Mouse (Mus musculus): ENCODE measurements at regions not wholly inside any gene's neighbourhood (a gene's known extent, or its start where the extent isn't known, plus 50 kb on each side); places are given as distances from the start of the nearest gene placed in this dataset.
"Not testable (repeated sequence)": the region's sequence is repeated elsewhere in the genome, so short reads cannot be mapped to it uniquely, and the experiment has no call there.

GRCm38 (mm10) chr9:97297538-97297937 is 72.2 kb downstream of the Trim42 start:
- H3K4me1 ChIP-seq (replicated peaks; ENCODE audit: control insufficient read depth, insufficient read depth, low read length), result no peaks in the 10 kb centered on the region; the same call in 1 of the 2 replicates
- H3K27me3 ChIP-seq (ENCODE audit: control insufficient read depth, insufficient read depth, low read length), result no peaks in the 10 kb centered on the region
- no peak for ATAC-seq (ENCODE audit: low FRiP score)
- H3K4me3 ChIP-seq (replicated peaks; ENCODE audit: low read length), result no peak overlapping the region
- H3K9ac ChIP-seq, result no peak overlapping the region
- peak; percentile 85 for DNase-seq (ENCODE audit: low spot score)
- 0 out of 2 replicates have a peak, but pooled peaks cover 6% of the 10 kb centered on the region for H3K9me3 ChIP-seq (ENCODE audit: control insufficient read depth, low read length)
- H3K27ac ChIP-seq, result no peak overlapping the region
- H3K36me3 ChIP-seq (replicated peaks; ENCODE audit: control insufficient read depth, insufficient read depth), result no peaks in the 10 kb centered on the region
- WGBS, result 26% methylated on average over 4 of the region's 4 CpGs
- H3K4me2 ChIP-seq (replicated peaks), result no peak overlapping the region

GRCm38 (mm10) chr9:97295770-97296169 is 74.0 kb downstream of the Trim42 start:
- Histone ChIP-seq H3K27me3 (ENCODE audit: control insufficient read depth, insufficient read depth, low read length) (no peaks in the 10 kb centered on the region), H3K9me3 (ENCODE audit: control insufficient read depth, low read length) (no peaks in the 10 kb centered on the region), H3K4me3 (replicated peaks; ENCODE audit: low read length) (no peak overlapping the region), H3K9ac (no peak overlapping the region), H3K4me1 (replicated peaks; ENCODE audit: control insufficient read depth, insufficient read depth, low read length) (no peaks in the 10 kb centered on the region; the same call in 1 of the 2 replicates), H3K4me2 (replicated peaks) (no peak overlapping the region), H3K27ac (no peak overlapping the region), H3K36me3 (replicated peaks; ENCODE audit: control insufficient read depth, insufficient read depth) (no peaks in the 10 kb centered on the region)
- no peak for ATAC-seq (ENCODE audit: low FRiP score)
- 33% methylated on average over 7 of the region's 7 CpGs for WGBS
- peak; percentile 68 for DNase-seq (ENCODE audit: low spot score)

- Histone ChIP-seq H3K9me3 (ENCODE audit: control insufficient read depth, low read length) (no peaks in the 10 kb centered on the region), H3K4me1 (replicated peaks; ENCODE audit: control insufficient read depth, insufficient read depth, low read length) (no peaks in the 10 kb centered on the region), H3K4me2 (replicated peaks) (no peak overlapping the region), H3K27me3 (ENCODE audit: control insufficient read depth, insufficient read depth, low read length) (no peaks in the 10 kb centered on the region), H3K9ac (no peak overlapping the region), H3K27ac (no peak overlapping the region), H3K4me3 (replicated peaks; ENCODE audit: low read length) (no peak overlapping the region), H3K36me3 (replicated peaks; ENCODE audit: control insufficient read depth, insufficient read depth) (no peaks in the 10 kb centered on the region)
- no peak for ATAC-seq (ENCODE audit: low FRiP score)
- 73% methylated on average over 1 of the region's 1 CpGs for WGBS
- DNase-seq (ENCODE audit: low spot score), result no peak
These were observed 77.9 kb downstream of the Trim42 start for GRCm38 (mm10) chr9:97291870-97292269.

GRCm38 (mm10) chr9:97284282-97284802 is 85.4 kb downstream of the Trim42 start:
- no peaks in the 10 kb centered on the region for H3K36me3 ChIP-seq (replicated peaks; ENCODE audit: control insufficient read depth, insufficient read depth)
- WGBS, result 41% methylated on average over 7 of the region's 7 CpGs
- DNase-seq (ENCODE audit: low spot score) (no peak), ATAC-seq (ENCODE audit: low FRiP score) (no peak)
- H3K4me1 ChIP-seq (replicated peaks; ENCODE audit: control insufficient read depth, insufficient read depth, low read length), result no peaks in the 10 kb centered on the region
- H3K27me3 ChIP-seq (ENCODE audit: control insufficient read depth, insufficient read depth, low read length), result no peaks in the 10 kb centered on the region
- H3K4me3 ChIP-seq (replicated peaks; ENCODE audit: low read length), result no peak overlapping the region
- H3K27ac ChIP-seq, result no peak overlapping the region
- H3K9ac ChIP-seq, result no peak overlapping the region
- no peak overlapping the region for H3K4me2 ChIP-seq (replicated peaks)
- no peaks in the 10 kb centered on the region for H3K9me3 ChIP-seq (ENCODE audit: control insufficient read depth, low read length)

- 95% methylated on average over 3 of the region's 3 CpGs for WGBS
- ATAC-seq (ENCODE audit: low FRiP score), result no peak
- no peaks in the 10 kb centered on the region for H3K27me3 ChIP-seq (ENCODE audit: control insufficient read depth, insufficient read depth, low read length)
These were observed 87.7 kb downstream of the Trim42 start for GRCm38 (mm10) chr9:97282090-97282489.

GRCm38 (mm10) chr9:97275449-97275848 is 94.3 kb downstream of the Trim42 start:
- H3K36me3 ChIP-seq (replicated peaks; ENCODE audit: control insufficient read depth, insufficient read depth); H3K4me3 ChIP-seq (replicated peaks; ENCODE audit: low read length); H3K27ac ChIP-seq; ATAC-seq (ENCODE audit: low FRiP score); H3K9me3 ChIP-seq (ENCODE audit: control insufficient read depth, low read length); DNase-seq (ENCODE audit: low spot score); H3K27me3 ChIP-seq (ENCODE audit: control insufficient read depth, insufficient read depth, low read length); H3K4me1 ChIP-seq (replicated peaks; ENCODE audit: control insufficient read depth, insufficient read depth, low read length); H3K4me2 ChIP-seq (replicated peaks); H3K9ac ChIP-seq: not testable (repeated sequence)
- 94% methylated on average over 14 of the region's 14 CpGs for WGBS

More at GRCm38 (mm10) chr9:97282090-97282489, 87.7 kb downstream of the Trim42 start:
- no peaks in the 10 kb centered on the region for H3K9me3 ChIP-seq (ENCODE audit: control insufficient read depth, low read length)
- H3K4me3 ChIP-seq (replicated peaks; ENCODE audit: low read length), result no peak overlapping the region
- no peak overlapping the region for H3K27ac ChIP-seq
- H3K36me3 ChIP-seq (replicated peaks; ENCODE audit: control insufficient read depth, insufficient read depth), result no peaks in the 10 kb centered on the region
- no peak overlapping the region for H3K4me2 ChIP-seq (replicated peaks)
- H3K9ac ChIP-seq, result no peak overlapping the region
- H3K4me1 ChIP-seq (replicated peaks; ENCODE audit: control insufficient read depth, insufficient read depth, low read length), result no peaks in the 10 kb centered on the region
- no peak for DNase-seq (ENCODE audit: low spot score)

- H3K27ac ChIP-seq, result no peak overlapping the region
These were observed 95.9 kb downstream of the Trim42 start for GRCm38 (mm10) chr9:97273891-97274290.

GRCm38 (mm10) chr9:97272061-97272460 is 97.7 kb downstream of the Trim42 start:
- 93% methylated on average over 8 of the region's 8 CpGs for WGBS
- Histone ChIP-seq H3K27me3 (ENCODE audit: control insufficient read depth, insufficient read depth, low read length) (no peaks in the 10 kb centered on the region), H3K9ac (no peak overlapping the region), H3K4me3 (replicated peaks; ENCODE audit: low read length) (no peak overlapping the region), H3K4me2 (replicated peaks) (no peak overlapping the region), H3K36me3 (replicated peaks; ENCODE audit: control insufficient read depth, insufficient read depth) (no peaks in the 10 kb centered on the region), H3K27ac (no peak overlapping the region), H3K9me3 (ENCODE audit: control insufficient read depth, low read length) (no peaks in the 10 kb centered on the region), H3K4me1 (replicated peaks; ENCODE audit: control insufficient read depth, insufficient read depth, low read length) (no peaks in the 10 kb centered on the region)
- DNase-seq (ENCODE audit: low spot score), result no peak
- ATAC-seq (ENCODE audit: low FRiP score), result no peak

More at GRCm38 (mm10) chr9:97273891-97274290, 95.9 kb downstream of the Trim42 start:
- WGBS, result 93% methylated on average over 7 of the region's 7 CpGs
- Histone ChIP-seq H3K4me2 (replicated peaks) (no peak overlapping the region), H3K4me1 (replicated peaks; ENCODE audit: control insufficient read depth, insufficient read depth, low read length) (no peaks in the 10 kb centered on the region), H3K4me3 (replicated peaks; ENCODE audit: low read length) (no peak overlapping the region), H3K36me3 (replicated peaks; ENCODE audit: control insufficient read depth, insufficient read depth) (no peaks in the 10 kb centered on the region), H3K9ac (no peak overlapping the region), H3K9me3 (ENCODE audit: control insufficient read depth, low read length) (no peaks in the 10 kb centered on the region), H3K27me3 (ENCODE audit: control insufficient read depth, insufficient read depth, low read length) (no peaks in the 10 kb centered on the region)
- DNase-seq (ENCODE audit: low spot score) (no peak), ATAC-seq (ENCODE audit: low FRiP score) (no peak)

GRCm38 (mm10) chr9:97247621-97248020 is 122.1 kb downstream of the Trim42 start:
- no peak overlapping the region for H3K4me2 ChIP-seq (replicated peaks)
- ATAC-seq (ENCODE audit: low FRiP score), result no peak

GRCm38 (mm10) chr9:97226074-97226473 is 115.1 kb upstream of the Slc25a36 start:
- H3K4me3 ChIP-seq (replicated peaks; ENCODE audit: low read length), result no peak overlapping the region
- WGBS, result 90% methylated on average over 5 of the region's 5 CpGs
- no peak overlapping the region for H3K9ac ChIP-seq
- H3K4me1 ChIP-seq (replicated peaks; ENCODE audit: control insufficient read depth, insufficient read depth, low read length), result 0 out of 2 replicates have a peak, but pooled peaks cover 3% of the 10 kb centered on the region
- H3K36me3 ChIP-seq (replicated peaks; ENCODE audit: control insufficient read depth, insufficient read depth), result no peaks in the 10 kb centered on the region
- no peaks in the 10 kb centered on the region for H3K27me3 ChIP-seq (ENCODE audit: control insufficient read depth, insufficient read depth, low read length)
- no peaks in the 10 kb centered on the region for H3K9me3 ChIP-seq (ENCODE audit: control insufficient read depth, low read length)
- no peak for DNase-seq (ENCODE audit: low spot score)
- H3K27ac ChIP-seq, result no peak overlapping the region
- no peak overlapping the region for H3K4me2 ChIP-seq (replicated peaks)
- ATAC-seq (ENCODE audit: low FRiP score), result no peak

More at GRCm38 (mm10) chr9:97247621-97248020, 122.1 kb downstream of the Trim42 start:
- Histone ChIP-seq H3K4me1 (replicated peaks; ENCODE audit: control insufficient read depth, insufficient read depth, low read length) (no peaks in the 10 kb centered on the region), H3K27ac (no peak overlapping the region), H3K9me3 (ENCODE audit: control insufficient read depth, low read length) (no peaks in the 10 kb centered on the region), H3K4me3 (replicated peaks; ENCODE audit: low read length) (no peak overlapping the region), H3K36me3 (replicated peaks; ENCODE audit: control insufficient read depth, insufficient read depth) (no peaks in the 10 kb centered on the region), H3K9ac (no peak overlapping the region), H3K27me3 (ENCODE audit: control insufficient read depth, insufficient read depth, low read length) (no peaks in the 10 kb centered on the region)
- no peak for DNase-seq (ENCODE audit: low spot score)
- 97% methylated on average over 1 of the region's 1 CpGs for WGBS

Data from hindbrain, embryonic 14.5 days (tissue).